Mouse (Mus musculus) frontal cortex, postnatal 10 days (tissue): ENCODE results near the gene Amh.
A peak's percentile ranks its signal among the peaks of the same experiment; 100 is the strongest.
"Not testable (repeated sequence)": the region's sequence is repeated elsewhere in the genome, so short reads cannot be mapped to it uniquely, and the experiment has no call there.

Experiments used
- DNase-seq, 2 experiments: peaks; one replicate each; pipeline ENCODE4 v3.0.0; 2022; ENCODE audit warnings: low spot score in 2 of 2, mixed read lengths in 1 of 2

Amh gene

DNA sequence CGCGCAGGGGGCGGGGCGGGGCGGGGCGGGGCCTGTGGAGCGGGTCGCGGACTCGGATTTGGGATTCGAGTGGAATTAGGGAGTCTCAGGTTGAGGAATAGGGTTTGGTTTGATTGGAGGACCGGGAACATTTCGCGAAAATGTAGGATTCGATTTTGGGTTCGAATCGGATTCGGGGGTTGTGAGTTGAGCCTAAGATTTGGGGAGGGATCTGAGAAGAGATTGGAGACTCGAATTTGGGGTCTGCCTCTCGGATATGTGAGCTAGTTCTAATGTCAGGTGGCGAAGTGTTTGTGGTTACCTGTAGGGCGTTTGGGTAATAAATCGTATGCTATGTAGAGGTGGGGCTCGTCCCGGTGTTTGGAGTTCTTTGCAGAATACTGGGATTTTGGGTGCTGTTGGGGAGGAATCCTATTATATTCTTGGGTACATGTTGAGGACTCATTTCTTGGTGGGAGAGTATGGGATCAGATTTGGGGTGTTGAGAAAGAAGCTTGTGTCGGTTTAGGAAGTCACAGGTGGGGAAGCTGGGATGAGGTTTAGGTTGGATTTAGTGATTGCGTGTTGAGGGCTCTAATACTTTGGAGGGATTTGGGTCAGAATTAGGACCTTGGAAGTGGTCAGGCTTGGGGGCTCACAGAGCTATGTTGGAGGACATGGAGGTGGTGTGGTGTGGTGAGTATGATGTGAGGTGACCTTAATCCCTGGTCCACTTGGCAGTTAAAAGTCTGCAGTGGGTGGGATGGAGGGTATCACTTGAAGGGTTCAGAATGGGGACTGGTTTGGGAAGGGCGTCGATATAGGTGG lies 22.2 kb downstream of the Amh start:
- no peak for DNase-seq

- no peak for DNase-seq
These were observed 22.9 kb downstream of the Amh start for GRCm38 (mm10) chr10:80827870-80828420.

GRCm38 (mm10) chr10:80828587-80828986 lies 23.5 kb downstream of the Amh start:
- not testable (repeated sequence) for DNase-seq

DNA sequence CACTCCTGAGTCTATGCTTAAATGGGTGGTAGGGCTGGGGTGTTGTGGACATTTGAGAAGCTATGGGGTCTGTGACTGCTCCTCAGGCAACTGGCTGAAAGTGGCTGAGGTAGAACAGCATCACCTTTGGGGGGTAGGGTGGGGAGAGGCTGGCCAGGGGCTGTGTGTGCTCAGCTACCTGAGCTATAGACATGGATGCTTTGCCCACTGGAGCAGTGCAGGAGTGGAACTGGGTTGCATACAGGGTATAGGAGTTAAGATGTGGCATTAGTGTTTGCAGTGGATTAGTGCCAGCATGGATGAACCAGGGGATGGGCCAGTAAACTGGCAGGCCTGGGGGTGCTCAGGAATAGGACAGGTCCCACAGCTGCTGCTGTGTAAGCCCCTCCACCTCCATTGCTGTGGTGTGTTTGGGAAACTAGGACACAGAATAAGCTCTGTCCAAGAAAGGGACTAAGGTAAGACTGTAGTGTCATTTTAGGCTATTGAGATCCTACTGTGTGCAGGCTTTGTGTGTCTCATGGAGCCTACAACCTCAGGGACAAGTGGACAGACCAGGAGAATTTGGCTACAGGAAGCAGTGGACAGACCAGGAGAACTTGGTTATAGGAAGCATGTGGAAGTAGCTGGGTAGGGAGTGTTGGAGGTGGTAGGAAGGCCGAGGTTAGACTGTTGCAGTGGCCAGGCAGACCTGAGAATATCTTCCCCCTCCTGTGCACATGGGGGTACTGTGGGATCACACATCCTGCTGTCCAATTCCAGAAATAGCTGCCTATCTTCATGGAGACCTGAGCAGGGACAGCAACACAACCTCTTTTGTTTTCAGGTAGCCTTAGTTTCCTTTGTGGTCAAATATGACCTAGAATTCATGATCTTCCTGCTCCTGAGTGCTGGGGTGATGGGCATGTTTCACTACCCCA lies 24.6 kb downstream of the Amh start:
- no peak for DNase-seq

- DNase-seq = no peak
These were observed 26.1 kb downstream of the Amh start for GRCm38 (mm10) chr10:80831136-80831535.

DNA sequence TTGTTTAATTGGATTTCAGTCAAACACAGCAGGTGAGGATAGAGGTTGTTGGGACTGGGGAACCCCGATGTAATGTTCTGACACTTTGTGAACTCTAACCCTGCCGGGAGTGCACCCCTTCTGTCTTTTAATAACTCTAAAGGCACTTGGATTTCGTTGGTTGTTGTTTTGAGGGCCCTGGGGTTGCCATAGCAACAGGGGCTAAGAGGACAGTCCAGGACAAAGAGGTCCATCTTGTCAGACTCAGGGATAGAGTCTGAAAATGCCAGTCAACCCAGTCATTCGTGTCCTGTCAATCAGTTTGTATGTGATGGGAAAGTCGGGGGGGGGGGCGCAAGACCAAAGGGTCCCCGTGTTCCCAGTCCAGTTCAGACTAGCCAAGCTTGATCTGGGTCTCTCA lies 27.8 kb downstream of the Amh start:
- no peak for DNase-seq

GRCm38 (mm10) chr10:80835617-80836016 lies 30.6 kb downstream of the Amh start:
- DNase-seq = no peak

DNA sequence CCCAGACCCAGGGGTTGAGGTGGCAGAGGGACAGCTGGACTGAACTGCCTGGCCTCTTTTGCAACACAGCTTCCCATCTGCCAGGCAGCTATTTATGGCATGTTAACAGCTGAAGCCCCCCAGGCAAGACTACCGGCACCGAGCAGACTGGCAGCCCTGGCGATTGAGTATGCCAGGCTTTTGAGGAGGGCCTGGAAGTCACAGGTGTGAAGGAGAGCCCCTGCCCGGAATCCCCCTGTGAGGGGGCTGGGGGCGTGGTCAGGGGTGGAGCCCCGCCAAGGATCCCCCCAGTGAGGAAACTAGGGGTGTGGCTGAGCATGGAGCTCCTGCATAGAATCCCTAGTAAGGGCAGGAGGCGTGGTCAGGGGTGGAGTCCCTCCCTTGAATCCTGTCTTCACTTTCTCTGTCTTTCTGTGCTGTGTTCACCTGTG lies 31.9 kb downstream of the Amh start:
- DNase-seq = no peak

- no peak for DNase-seq
These were observed 32.8 kb downstream of the Amh start for GRCm38 (mm10) chr10:80837827-80838226.

DNA sequence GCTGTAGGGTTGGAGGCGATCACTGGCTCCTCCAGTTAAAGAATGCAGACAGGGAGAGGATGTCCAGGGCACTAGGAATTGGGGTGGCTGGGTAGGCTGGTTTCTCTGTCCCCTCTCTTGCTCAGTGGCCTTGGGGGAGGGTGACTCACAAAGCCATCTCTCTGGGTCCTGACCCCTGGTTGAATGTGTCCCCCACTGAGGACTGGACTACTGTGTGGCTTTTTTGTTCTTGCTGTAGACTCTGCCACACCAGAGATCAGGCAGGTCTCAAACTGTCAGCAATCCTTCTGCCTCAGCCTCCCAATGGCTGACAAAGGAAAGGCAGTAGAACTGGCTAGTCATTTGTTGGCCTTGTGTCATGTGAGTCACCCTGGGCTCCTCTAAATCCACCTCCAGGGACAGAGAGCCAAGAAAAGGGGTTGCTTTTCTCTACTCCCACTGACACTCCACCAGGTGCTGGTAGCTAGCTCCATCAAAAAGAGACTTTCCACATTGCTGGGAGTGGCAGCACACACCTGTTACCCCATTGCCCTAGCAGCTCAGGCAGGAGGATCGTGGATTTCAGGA lies 33.4 kb downstream of the Amh start:
- no peak for DNase-seq

GRCm38 (mm10) chr10:80839848-80840247 lies 34.8 kb downstream of the Amh start:
- DNase-seq = no peak

DNA sequence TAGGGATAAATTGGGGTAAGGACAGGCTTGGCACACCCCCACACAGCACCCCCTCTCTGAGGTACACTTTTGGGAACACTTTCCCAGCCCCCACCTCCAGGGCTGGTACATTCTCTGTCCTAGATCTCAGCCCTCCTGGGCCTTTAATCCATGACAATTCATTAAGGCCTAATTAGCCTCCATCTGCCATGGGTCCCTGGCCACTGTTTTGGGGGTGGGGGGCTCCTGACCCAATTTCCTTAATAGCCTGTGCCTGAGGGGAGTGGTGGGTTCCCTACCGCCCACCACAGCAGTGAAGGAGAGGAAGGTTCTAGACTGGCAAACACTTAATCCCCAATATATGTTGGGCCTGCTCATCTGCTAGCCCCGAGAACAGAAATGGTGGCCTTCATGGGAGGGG lies 36.6 kb downstream of the Amh start:
- DNase-seq = no peak

GRCm38 (mm10) chr10:80842334-80842733 lies 37.3 kb downstream of the Amh start:
- no peak for DNase-seq

- DNase-seq = no peak
These were observed 38.3 kb downstream of the Amh start for GRCm38 (mm10) chr10:80843087-80843930.

DNA sequence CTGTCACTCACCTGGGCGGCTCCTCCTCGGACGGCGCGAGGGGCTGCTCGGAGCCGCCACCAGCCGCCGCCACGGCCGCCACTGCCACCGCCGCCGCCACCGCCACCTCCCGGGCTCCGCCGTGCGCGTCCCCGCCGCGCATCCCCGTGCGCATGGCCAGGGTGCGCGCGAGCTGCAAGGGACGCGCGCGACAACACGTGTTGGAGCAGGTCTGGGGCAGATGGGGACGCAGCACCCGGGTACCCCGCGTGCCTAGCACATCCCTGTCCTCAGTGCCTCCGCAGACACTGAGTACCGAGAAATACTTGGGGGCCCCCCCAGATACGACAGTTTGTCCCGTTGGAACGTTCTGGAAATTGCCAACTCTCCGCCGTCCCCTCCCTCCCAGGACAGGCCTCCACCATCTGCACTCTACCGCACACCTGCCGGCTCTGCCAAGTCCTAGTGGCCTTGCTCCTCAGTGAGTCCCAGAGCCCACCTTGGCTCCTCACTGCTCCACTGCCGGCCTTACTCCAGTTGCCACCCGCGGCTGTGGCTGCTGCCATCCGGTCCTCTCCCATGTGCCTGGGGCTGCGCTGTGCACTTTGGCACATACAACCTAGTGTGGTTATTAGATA lies 39.0 kb downstream of the Amh start, which contains the start of gene Lingo3:
Gene Lingo3 (minus strand): TSS at position 109 of the 617 bp plus-strand sequence.
- DNase-seq = no peak

DNA sequence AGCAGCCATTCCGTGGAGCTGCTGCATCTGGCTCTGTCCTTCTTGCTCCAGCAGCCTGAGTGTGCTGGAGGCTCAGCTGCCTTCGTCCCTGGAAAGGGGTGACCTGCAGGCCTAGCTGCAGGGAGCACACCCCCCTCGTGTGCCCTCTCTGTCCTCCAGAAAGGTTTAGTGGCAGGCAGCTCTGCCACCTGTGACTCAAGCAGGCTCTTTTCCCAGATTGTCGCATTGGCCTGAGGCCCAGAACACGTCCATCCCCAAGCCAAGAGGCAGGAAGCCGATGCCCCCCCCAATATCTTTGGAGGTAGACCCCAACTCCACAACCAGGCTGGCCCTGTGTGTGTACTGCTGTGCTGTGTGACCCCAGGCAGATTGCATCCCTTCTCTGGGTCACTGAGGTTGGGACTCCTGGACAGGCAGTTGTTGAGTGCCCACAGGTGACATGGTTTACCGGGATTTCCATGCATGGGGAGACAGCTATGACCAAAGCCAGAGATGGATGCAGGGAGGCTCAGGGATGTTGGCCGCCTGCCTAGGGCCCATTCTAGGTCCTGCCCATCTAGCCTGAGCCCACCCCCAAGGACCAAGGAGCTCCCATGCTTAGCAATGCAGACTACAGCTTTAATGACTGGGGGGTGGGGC lies 40.1 kb downstream of the Amh start:
- no peak for DNase-seq

DNA sequence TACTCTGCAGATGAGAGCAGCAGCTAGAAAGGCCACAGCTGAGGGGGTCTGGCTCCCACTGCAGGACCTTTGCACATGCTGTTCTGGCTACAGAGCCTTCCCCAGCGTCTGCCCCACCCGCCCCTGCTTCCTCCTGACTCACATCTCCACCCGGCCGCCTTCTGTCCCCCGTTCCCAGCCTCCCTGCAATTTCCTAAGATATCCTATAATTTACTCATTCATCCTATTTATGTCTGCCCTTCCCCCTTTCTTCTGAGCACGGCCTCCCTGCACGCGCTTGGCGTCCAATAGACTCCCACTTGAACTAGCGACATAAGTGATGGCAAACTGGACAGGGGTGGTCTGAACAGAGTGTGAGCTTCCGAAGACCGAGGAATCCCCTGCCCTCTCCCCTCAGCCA lies 40.7 kb downstream of the Amh start:
- no peak for DNase-seq

DNA sequence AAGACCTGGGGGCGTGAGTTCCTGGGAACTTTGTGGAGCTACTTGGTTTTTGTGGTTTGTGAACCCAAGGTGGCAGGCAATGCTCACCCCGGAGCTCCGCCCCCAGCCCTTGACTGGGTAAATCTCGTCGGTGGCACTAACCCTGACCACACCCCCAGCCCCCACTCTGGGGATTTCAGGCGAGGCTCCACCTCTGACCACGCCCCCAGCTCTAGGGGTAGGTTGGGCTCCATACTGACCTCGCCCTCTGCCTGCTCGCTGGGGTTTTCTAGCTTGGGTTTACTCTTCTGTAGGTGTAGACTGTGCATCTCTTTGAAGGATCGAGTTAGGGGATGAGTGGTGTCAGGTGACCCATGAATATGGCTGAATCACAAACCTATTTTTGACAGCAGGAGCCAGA lies 43.5 kb downstream of the Amh start:
- no peak for DNase-seq

GRCm38 (mm10) chr10:80854913-80855748 lies 50.1 kb downstream of the Amh start, which contains the start of the genes Lsm7 and Sppl2b:
TSS of gene Lsm7 (minus strand) at chr10:80855209.
TSS of gene Sppl2b (plus strand) at chr10:80855275.
- DNase-seq = peak; percentile 92 to 95
